Mouse (Mus musculus): ENCODE measurements around the gene Sema6d.

The Sema6d gene

GRCm38 (mm10) chr2:124668431-124668830 lies 578.7 kb downstream of the Sema6d start:
- no peak for DNase-seq

- DNase-seq = no peak
Observed at GRCm38 (mm10) chr2:124673117-124673516, 583.3 kb downstream of the Sema6d start.

- DNase-seq = peak; percentile 36
Observed at GRCm38 (mm10) chr2:124684481-124684901, 594.7 kb downstream of the Sema6d start.

- DNase-seq = no peak
Observed at GRCm38 (mm10) chr2:124690372-124690771, 600.6 kb downstream of the Sema6d start.

GRCm38 (mm10) chr2:124702621-124703020 lies 612.9 kb downstream of the Sema6d start:
- no peak for DNase-seq

- DNase-seq = no peak
Observed at GRCm38 (mm10) chr2:124704922-124705321, 615.2 kb downstream of the Sema6d start.

GRCm38 (mm10) chr2:124705806-124706205 lies 616.0 kb downstream of the Sema6d start:
- no peak for DNase-seq

- no peak for DNase-seq
Observed at GRCm38 (mm10) chr2:124706896-124707295, 617.1 kb downstream of the Sema6d start.
